Mouse (Mus musculus) limb, embryonic 14.5 days (tissue): ENCODE results near the gene Gm4871. TPM values are rescaled to one million over a fixed set of nuclear protein-coding genes. Genes with fewer than 3 reads are reported as not detected.

Experiments
- ATAC-seq: fragments of 200-750 bp; cut with Nextera tagmentation; 2 replicates; pipeline ENCODE4 v1.8.0; 2017; ENCODE audit warnings: low read depth, moderate number of reproducible peaks, moderate TSS enrichment; ENCODE audit not compliant: low FRiP score
- DNase-seq: peaks from one replicate; pipeline ENCODE4 v3.0.0-alpha.2; 2015; ENCODE audit warnings: low spot score
- H3K27ac ChIP-seq: fragments of 300-500 bp; sonication (generic); replicated peaks from 2 replicates; pipeline ENCODE4 v1.5.1; 2014; ENCODE audit warnings: low read depth, mild to moderate bottlenecking, low read length, moderate library complexity, mixed read lengths
- H3K27me3 ChIP-seq: fragments of 300-500 bp; sonication (generic); 2 replicates; pipeline ENCODE4 v1.6.1; 2014; ENCODE audit warnings: low read length, mixed read lengths; ENCODE audit not compliant: control insufficient read depth, insufficient read depth
- H3K36me3 ChIP-seq: fragments of 300-500 bp; sonication (generic); 2 replicates; pipeline ENCODE4 v1.6.1; 2014; ENCODE audit warnings: mild to moderate bottlenecking, low read length, moderate library complexity, mixed read lengths; ENCODE audit not compliant: control insufficient read depth, insufficient read depth
- H3K4me1 ChIP-seq: fragments of 300-500 bp; sonication (generic); 2 replicates; pipeline ENCODE4 v1.6.1; 2014; ENCODE audit warnings: antibody characterized with exemption, low read length, mixed read lengths; ENCODE audit not compliant: control insufficient read depth, insufficient read depth
- H3K4me2 ChIP-seq: fragments of 300-500 bp; sonication (generic); replicated peaks from 2 replicates; pipeline ENCODE4 v1.6.1; 2014; ENCODE audit warnings: low read depth, mild to moderate bottlenecking, low read length, moderate library complexity; ENCODE audit not compliant: severe bottlenecking
- H3K4me3 ChIP-seq: fragments of 300-500 bp; sonication (generic); replicated peaks from 2 replicates; pipeline ENCODE4 v1.5.1; 2014; ENCODE audit warnings: low read length
- H3K9ac ChIP-seq: fragments of 300-500 bp; sonication (generic); 2 replicates; pipeline ENCODE4 v1.6.1; 2014; ENCODE audit warnings: mild to moderate bottlenecking, low read depth, low read length, moderate library complexity; ENCODE audit not compliant: severe bottlenecking
- H3K9me3 ChIP-seq: fragments of 300-500 bp; sonication (generic); 2 replicates; pipeline ENCODE4 v1.6.1; 2016; ENCODE audit warnings: low read length; ENCODE audit not compliant: control insufficient read depth
- POLR2A ChIP-seq: fragments of 200-500 bp; IDR thresholded peaks from 2 replicates; pipeline ENCODE4 v1.8.0; 2012; ENCODE audit warnings: inconsistent platforms, mild to moderate bottlenecking, moderate library complexity, borderline replicate concordance; ENCODE audit not compliant: insufficient read depth, insufficient read length; ENCODE audit errors: extremely low read depth
- WGBS: fragments of 180-500 bp; shearing (Covaris S2); extraction: QIAGEN DNeasy Blood & Tissue Kit; methylation state at CpG from one replicate; pipeline ENCODE4 v1.1.7; 2014; 5-methylcytosine and 5-hydroxymethylcytosine counted together
- polyA plus RNA-seq, 2 experiments: library from polyadenylated mRNA; depleted of rRNA in 1 of 2; stranded (reverse) in 1 of 2; unstranded in 1 of 2; fragments of >200 nt; fragmentation: Nextera tagmentation in 1 of 2; extraction: Ambion mirVana in 1 of 2; gene quantifications; 2 replicates each; pipeline versions ENCODE4 v1.2.1 to v1.2.3; 2012 to 2014

Gm4871 gene
- polyA plus RNA-seq, 2 experiments: not detected

DNA sequence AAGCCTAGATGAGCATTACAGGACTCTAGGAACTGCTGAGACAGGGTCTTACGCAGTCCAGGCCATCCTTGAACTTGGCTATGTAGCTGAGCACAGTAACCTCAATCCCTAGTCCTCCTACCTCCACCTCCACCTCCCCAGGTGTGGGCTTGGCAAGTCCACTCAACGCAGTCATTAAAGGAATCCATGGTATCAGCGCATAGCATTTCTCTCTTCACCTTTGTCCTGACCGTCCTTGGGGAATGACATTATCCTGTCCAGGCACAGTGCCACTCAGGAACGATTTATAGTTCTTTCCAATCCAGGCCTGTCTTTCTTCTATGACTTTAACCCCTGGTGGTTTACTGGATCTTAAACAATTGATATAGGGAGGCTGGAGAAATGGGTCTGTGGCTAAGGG is 42.1 kb downstream of the Gm4871 start:
- DNase-seq: no peak

GRCm38 (mm10) chr5:144990051-144990450 is 42.5 kb downstream of the Gm4871 start:
- Histone ChIP-seq H3K9me3 (no peaks in the 10 kb centered on the region), H3K4me2 (no peak overlapping the region), H3K4me1 (no peaks in the 10 kb centered on the region), H3K27me3 (no peaks in the 10 kb centered on the region), H3K9ac (no peak overlapping the region), H3K36me3 (no peaks in the 10 kb centered on the region), H3K27ac (no peak overlapping the region), H3K4me3 (no peak overlapping the region)
- WGBS: 71% methylated on average over 2 of the region's 2 CpGs
- TF ChIP-seq POLR2A: no peak
- DNase-seq: no peak
- no peak for ATAC-seq

More for the DNA sequence above, 42.1 kb downstream of the Gm4871 start:
- no peaks in the 10 kb centered on the region for H3K36me3 ChIP-seq
- ATAC-seq: no peak
- no peaks in the 10 kb centered on the region for H3K9me3 ChIP-seq
- no peak overlapping the region for H3K27ac ChIP-seq
- no peak overlapping the region for H3K9ac ChIP-seq
- no peak overlapping the region for H3K4me2 ChIP-seq
- H3K4me1 ChIP-seq: no peaks in the 10 kb centered on the region
- no peak overlapping the region for H3K4me3 ChIP-seq
- no peaks in the 10 kb centered on the region for H3K27me3 ChIP-seq
- WGBS: 65% methylated on average over 5 of the region's 5 CpGs
- no peak for TF ChIP-seq POLR2A

DNA sequence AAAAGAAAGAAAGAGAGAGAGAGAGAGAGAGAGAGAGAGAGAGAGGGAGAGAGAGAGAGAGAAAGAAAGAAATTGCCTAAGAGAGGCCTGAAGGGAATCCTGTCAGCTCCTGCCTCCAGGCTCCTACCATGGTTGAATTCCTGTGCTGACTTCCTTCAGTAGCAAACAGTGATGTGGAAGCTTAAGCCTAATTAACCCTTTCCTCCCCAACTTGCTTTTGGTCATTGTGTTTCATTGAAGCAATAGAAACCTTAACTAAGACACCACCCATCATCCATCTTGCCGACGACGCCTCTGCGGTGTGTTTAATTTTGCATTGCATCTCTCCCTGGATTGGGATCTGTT is 43.5 kb downstream of the Gm4871 start:
- H3K27me3 ChIP-seq: no peaks in the 10 kb centered on the region
- ATAC-seq (no peak), DNase-seq (peak; percentile 5)
- no peak overlapping the region for H3K4me2 ChIP-seq
- H3K27ac ChIP-seq: no peak overlapping the region
- no peak overlapping the region for H3K9ac ChIP-seq
- H3K36me3 ChIP-seq: no peaks in the 10 kb centered on the region
- 0 out of 2 replicates have a peak, but pooled peaks cover 3% of the 10 kb centered on the region for H3K9me3 ChIP-seq
- 92% methylated on average over 4 of the region's 4 CpGs for WGBS
- no peak overlapping the region for H3K4me3 ChIP-seq
- H3K4me1 ChIP-seq: no peaks in the 10 kb centered on the region
- no peak for TF ChIP-seq POLR2A

GRCm38 (mm10) chr5:144988340-144989060 is 44.1 kb downstream of the Gm4871 start:
- Histone ChIP-seq H3K9me3 (peaks cover 4% of the 10 kb centered on the region; the same call in 1 of the 2 replicates), H3K36me3 (no peaks in the 10 kb centered on the region), H3K4me2 (no peak overlapping the region), H3K9ac (no peak overlapping the region), H3K4me1 (no peaks in the 10 kb centered on the region), H3K4me3 (no peak overlapping the region), H3K27me3 (no peaks in the 10 kb centered on the region), H3K27ac (no peak overlapping the region)
- 45% methylated on average over 9 of the region's 9 CpGs for WGBS
- peak; percentile 39 for DNase-seq
- ATAC-seq: peak; percentile 68; the same call in 1 of the 2 replicates
- TF ChIP-seq POLR2A: no peak

DNA sequence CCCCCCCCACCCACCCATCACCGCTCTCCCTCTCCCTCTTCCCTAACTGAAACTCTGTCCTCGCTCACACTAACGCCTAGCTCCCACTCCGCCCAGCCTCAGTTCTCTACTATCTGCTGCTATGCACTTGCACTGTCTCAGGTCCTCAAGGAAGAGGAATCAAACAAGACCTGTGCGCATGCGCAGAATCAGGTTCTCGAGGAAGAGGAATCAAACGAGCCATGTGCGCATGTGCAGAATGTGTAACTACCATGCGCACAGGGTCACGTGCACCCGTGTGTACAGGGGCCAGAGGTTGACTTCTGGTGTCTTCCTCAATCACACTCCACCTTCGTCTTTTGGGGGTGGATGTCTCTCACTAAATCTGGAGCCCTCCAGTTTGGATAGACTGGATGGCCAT is 45.0 kb downstream of the Gm4871 start:
- H3K36me3 ChIP-seq: no peaks in the 10 kb centered on the region
- DNase-seq (no peak), ATAC-seq (no peak)
- H3K4me1 ChIP-seq: no peaks in the 10 kb centered on the region
- H3K9ac ChIP-seq: no peak overlapping the region
- 85% methylated on average over 13 of the region's 13 CpGs for WGBS
- H3K4me3 ChIP-seq: no peak overlapping the region
- TF ChIP-seq POLR2A: no peak
- no peaks in the 10 kb centered on the region for H3K27me3 ChIP-seq
- no peak overlapping the region for H3K4me2 ChIP-seq
- H3K9me3 ChIP-seq: peaks cover 8% of the 10 kb centered on the region; the same call in 1 of the 2 replicates
- no peak overlapping the region for H3K27ac ChIP-seq
